Mouse (Mus musculus) brown adipose tissue, adult 24 weeks (tissue): ENCODE data around the gene Prr5l. TPM values are rescaled to one million over a fixed set of nuclear protein-coding genes. Genes with fewer than 3 reads are reported as not detected.

ENCODE experiments used
- H3K27ac ChIP-seq: fragments of 200-500 bp; replicated peaks from 2 replicates; pipeline ENCODE4 v1.5.1; 2012; ENCODE audit warnings: low read depth, mild to moderate bottlenecking, low read length
- H3K4me1 ChIP-seq: fragments of 200-500 bp; 2 replicates; pipeline ENCODE4 v1.6.1; 2012; ENCODE audit warnings: low read length, mixed read lengths; ENCODE audit not compliant: control insufficient read depth, insufficient read depth, insufficient read length
- H3K4me3 ChIP-seq: fragments of 200-500 bp; 2 replicates; pipeline ENCODE4 v1.5.1; 2012; ENCODE audit warnings: low read depth, mild to moderate bottlenecking, low read length, moderate library complexity; ENCODE audit not compliant: insufficient read depth
- polyA plus RNA-seq: library from polyadenylated mRNA; stranded (reverse); fragments of >200 nt; gene quantifications from 2 replicates; pipeline ENCODE4 v1.2.4, GENCODE M21; 2012; ENCODE audit not compliant: missing spikeins, insufficient read depth, insufficient read length

The Prr5l gene
- polyA plus RNA-seq = 1.2 and 1.7 TPM in 2 replicates

GRCm38 (mm10) chr2:101882998-101883397, at the start of gene Prr5l:
TSS of gene Prr5l (minus strand) at chr2:101883027.
- Histone ChIP-seq H3K4me3 (no peak within 1 kb of the TSS), H3K4me1 (peaks cover 4% of the 10 kb centered on the region; the same call in 1 of the 2 replicates), H3K27ac (no peak within 1 kb of the TSS)

GRCm38 (mm10) chr2:101932169-101932936, 49.5 kb upstream of the Prr5l start:
- no peak overlapping the region for H3K27ac ChIP-seq
- no peak overlapping the region for H3K4me3 ChIP-seq
- H3K4me1 ChIP-seq = no peaks in the 10 kb centered on the region

DNA sequence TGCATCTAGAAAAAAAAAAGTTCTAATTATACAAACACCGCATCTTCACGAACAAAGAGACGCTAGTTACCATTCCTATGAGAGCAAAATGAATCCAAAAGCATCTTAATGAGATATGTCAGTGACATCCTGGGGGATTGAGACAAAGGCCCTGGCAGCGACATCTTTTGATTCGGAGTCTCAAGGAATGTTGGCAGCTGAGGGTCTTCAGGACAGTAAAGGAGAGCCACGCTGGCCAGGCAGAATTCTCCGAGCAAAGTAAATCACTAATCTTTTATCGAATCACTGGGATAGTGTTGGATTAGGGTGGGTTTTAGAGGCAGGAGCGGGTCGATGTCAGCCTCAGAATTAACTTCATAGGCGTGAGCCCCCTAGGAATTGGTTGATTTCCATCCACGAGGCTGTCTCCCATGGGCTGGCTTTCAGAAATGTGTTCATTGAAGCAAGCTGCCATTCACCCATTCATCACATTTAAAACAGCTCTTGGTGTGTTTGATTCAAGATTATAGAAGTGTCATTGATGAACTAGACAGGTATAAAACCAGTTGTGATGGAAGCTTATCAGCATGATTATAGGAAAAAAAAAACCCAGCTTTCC, 42.9 kb upstream of the Prr5l start:
- Histone ChIP-seq H3K4me3 (no peak overlapping the region), H3K4me1 (no peaks in the 10 kb centered on the region), H3K27ac (no peak overlapping the region)

DNA sequence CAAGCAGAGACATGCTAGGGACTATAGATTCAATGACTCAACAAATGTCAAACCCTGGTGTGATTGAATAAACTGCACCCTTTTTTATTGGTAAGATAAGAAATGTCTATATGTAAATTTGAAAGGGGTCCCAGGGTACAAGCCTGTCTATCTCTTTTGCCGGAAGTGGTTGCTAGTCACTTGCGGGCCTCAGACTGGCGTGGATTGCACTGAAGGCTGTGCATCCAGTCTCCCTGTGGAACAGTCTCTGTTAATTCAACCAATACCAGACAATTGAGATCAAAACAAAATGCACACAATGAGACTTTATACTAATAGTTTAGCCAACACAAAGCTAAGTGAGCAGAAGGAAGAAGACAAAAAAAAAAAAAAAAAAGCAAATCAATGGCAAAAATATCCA, 42.4 kb upstream of the Prr5l start:
- no peak overlapping the region for H3K4me3 ChIP-seq
- no peak overlapping the region for H3K27ac ChIP-seq

DNA sequence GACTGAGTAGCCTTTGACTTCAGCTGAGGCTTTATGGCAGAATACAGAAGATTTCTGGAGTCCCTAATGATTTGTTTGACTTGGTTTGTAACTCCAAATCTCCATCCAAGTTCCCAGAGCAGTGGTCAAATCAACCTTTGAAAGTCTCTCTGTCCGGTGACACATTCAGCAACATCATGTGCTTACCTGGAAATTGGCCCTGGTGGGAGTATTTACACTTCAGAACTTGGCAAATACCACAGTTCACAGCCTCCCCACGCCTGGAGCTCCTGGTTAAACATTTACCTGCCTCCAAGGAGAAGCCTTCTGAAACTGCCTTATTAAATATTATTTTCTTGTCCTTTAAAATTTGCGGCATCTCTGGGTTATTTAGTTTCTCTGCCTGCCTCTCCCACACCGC, 40.4 kb upstream of the Prr5l start:
- no peak overlapping the region for H3K27ac ChIP-seq
- no peak overlapping the region for H3K4me3 ChIP-seq
- H3K4me1 ChIP-seq = no peaks in the 10 kb centered on the region

More for the DNA sequence above, 42.4 kb upstream of the Prr5l start:
- H3K4me1 ChIP-seq = no peaks in the 10 kb centered on the region

- Histone ChIP-seq H3K4me1 (no peaks in the 10 kb centered on the region), H3K4me3 (no peak overlapping the region), H3K27ac (no peak overlapping the region)
Measured at GRCm38 (mm10) chr2:101922302-101922701, 39.5 kb upstream of the Prr5l start.

- H3K4me1 ChIP-seq = no peaks in the 10 kb centered on the region
- no peak overlapping the region for H3K27ac ChIP-seq
- H3K4me3 ChIP-seq = no peak overlapping the region
Measured at GRCm38 (mm10) chr2:101920136-101920554, 37.3 kb upstream of the Prr5l start.

DNA sequence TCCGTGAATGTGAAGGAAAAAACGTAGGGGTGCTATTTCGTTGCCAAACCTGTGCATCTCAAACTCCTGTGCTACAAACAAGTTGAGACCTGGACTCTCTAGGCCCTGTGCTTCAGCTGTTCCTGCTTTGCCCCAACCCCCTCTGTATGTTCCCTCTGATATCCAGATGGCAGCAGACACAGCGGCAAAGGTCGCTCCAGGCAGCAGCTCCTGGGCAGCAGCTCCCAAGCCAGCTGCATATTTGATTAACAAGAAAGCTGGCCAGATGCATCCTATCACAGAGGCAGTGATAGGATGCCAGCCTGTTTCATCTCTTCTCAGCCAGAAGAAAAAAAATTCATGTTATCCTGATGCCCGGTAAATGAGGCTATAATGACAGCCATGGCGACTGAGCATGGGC, 35.7 kb upstream of the Prr5l start:
- Histone ChIP-seq H3K27ac (no peak overlapping the region), H3K4me3 (no peak overlapping the region), H3K4me1 (no peaks in the 10 kb centered on the region)

DNA sequence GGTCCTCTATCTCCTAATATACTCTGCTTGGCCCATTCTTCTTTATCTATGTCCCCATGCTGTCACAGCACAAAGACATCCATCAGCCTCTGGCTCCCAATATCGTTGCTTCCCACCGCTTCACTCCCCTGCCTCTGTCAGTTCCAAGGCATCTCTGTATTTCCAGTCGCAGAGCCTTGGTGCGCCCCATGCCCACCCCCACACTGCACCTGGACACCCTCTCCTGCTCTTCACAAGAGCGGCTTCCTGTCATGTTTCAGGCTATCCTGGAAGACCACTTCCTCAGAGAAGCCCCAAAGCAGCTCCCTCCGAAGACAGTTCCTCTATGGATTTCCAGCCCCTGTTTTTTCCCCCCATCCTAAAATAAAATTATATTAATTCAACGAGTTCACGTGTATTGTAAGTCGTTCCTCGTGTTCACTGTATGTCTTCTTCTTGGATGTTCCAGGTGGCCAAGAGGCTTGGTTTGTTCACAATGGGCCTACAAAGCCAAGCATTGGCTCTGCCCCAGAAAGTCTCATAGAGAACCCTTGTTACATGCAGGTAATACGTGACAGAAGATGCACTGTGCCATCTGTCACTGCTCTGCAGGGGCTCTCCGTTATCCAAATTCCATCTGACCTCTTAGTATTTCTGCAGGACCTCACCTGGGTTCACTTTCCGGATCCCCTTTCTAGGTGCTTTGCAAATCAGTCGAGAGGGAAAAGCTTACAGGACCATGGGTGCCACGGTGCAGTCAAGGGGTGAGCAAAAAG, 26.7 kb upstream of the Prr5l start:
- Histone ChIP-seq H3K4me1 (no peaks in the 10 kb centered on the region), H3K27ac (no peak overlapping the region), H3K4me3 (no peak overlapping the region)

- no peak overlapping the region for H3K27ac ChIP-seq
- no peaks in the 10 kb centered on the region for H3K4me1 ChIP-seq
- H3K4me3 ChIP-seq = no peak overlapping the region
Measured at GRCm38 (mm10) chr2:101908773-101909172, 25.9 kb upstream of the Prr5l start.

- H3K4me3 ChIP-seq = no peak overlapping the region
- H3K4me1 ChIP-seq = no peaks in the 10 kb centered on the region
Measured at GRCm38 (mm10) chr2:101907386-101908022, 24.7 kb upstream of the Prr5l start.

DNA sequence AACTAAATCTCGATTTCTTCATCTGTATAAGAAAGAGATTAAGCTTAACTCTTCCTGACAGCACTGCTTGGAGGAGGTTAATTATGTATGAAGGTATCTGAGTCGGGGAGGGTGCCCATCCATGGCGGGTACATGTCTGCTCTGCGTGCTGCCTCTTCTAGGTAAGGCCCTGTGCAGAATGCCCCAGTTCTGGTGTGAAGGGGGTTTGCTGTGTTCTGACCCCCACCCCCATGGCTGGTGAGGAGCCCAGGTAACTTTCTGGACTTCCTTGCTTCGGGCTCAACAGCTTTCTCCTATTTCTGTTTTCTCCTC, 23.5 kb upstream of the Prr5l start:
- Histone ChIP-seq H3K4me3 (no peak overlapping the region), H3K4me1 (no peaks in the 10 kb centered on the region), H3K27ac (no peak overlapping the region)

More at GRCm38 (mm10) chr2:101907386-101908022, 24.7 kb upstream of the Prr5l start:
- H3K27ac ChIP-seq = no peak overlapping the region

GRCm38 (mm10) chr2:101905534-101906378, 22.9 kb upstream of the Prr5l start:
- Histone ChIP-seq H3K4me1 (no peaks in the 10 kb centered on the region), H3K27ac (no peak overlapping the region), H3K4me3 (no peak overlapping the region)

DNA sequence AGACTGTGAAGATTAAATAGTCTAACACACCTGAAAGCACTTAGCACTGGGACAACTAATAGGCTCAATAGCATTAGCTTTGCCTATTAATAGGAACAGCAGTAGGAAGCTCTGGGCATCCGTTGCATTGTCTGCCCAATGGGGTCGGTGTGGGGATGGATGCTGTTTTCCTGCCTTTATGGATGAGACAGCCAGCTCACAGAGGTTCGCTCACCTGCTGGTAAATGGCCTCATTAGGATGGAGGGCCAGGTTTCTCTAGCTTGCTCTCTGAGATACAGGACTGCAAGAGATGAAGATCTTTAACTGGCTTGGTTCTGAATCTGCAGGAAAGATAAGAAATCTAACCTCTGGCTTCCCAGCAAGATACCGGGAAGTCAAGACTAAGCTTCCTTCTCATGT, 19.4 kb upstream of the Prr5l start:
- H3K4me1 ChIP-seq = no peaks in the 10 kb centered on the region
- no peak overlapping the region for H3K4me3 ChIP-seq
- no peak overlapping the region for H3K27ac ChIP-seq
